Mouse (Mus musculus): ENCODE measurements around the gene Serpinc1. TPM values are rescaled to one million over a fixed set of nuclear protein-coding genes. Genes with fewer than 3 reads are reported as not detected.

The Serpinc1 gene
- polyA plus RNA-seq, 1 experiment from 2014 or later: 1.7 TPM

DNA sequence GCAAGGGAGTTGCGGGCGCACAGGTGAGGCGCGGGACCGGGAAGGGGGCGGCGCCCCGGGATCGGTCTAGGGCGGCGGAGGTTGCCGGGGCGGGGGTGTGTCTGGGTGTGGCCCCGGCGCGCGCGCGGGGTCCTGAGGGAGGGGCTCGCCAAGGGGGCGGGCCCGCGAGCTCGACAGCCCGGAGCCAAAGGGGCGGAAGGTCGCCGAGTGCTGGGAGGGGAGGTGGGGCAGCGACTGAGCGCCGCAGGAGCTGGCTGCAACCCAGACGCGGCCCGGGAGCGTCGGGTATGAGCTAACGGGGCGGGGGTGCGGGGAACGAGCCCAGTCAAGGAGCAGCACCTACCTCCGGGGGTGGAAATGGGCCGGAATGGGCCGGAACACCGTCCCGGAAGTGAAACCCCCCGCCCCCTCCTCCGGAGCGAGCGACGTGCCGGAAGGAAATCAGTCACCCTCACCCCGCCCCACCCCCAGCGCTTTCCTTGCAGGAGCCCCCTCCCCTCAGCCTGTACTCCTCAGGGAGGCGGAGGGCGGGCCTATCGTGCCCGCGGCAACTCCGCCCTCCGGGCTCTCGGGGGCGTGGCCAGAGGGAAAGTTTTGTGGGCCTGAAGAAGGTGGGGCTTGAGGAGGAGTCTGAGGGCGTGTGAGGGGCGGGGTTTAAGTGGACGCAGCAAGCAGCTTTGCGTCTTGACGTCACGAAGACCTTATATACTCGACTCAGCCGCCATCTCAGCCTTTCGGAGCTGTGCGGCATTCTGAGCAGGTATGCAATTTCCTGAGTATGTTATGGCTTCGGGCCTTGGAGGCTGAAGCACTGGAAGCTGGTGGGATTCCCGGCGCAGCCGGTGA is 56.3 kb downstream of the Serpinc1 start, which contains the start of gene Zbtb37:
Gene Zbtb37, minus strand, starts transcription at position 415 of the 846 bp plus-strand sequence.
- WGBS: under 1% methylated on average over 57 of the region's 76 CpGs
- peaks cover 6% of the 10 kb centered on the region; the same call in 1 of the 2 replicates for H3K36me3 ChIP-seq (ENCODE audit: insufficient read depth, low read length)
- DNase-seq (ENCODE audit: low spot score): peak; percentile 100

DNA sequence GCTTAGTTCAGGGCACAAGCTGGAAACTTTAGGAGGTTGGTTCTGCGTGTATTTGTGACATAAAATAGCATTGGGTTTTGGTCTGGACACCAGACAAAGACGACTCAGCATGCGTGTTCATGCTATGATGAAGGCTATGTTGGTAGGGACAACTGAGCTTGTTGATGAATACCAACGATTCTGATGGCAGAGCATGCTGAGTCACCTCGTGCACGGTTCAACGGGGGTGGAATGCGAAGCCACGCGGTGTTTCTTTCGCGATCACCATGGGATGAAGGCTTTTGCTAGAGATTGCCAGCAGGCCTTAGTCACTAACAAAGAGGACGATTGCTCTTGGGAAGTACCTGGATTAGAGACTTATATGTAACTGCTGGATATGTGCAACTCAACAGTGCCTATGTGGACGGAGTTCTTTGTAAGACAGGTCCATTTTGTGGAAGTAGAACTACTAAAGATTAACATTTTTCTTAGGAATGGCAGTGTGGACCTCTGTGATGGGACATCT is 56.9 kb downstream of the Serpinc1 start:
- peak; percentile 69 for DNase-seq (ENCODE audit: low spot score)
- Histone ChIP-seq H3K36me3 (ENCODE audit: insufficient read depth, low read length) (peaks cover 6% of the 10 kb centered on the region; the same call in 1 of the 2 replicates), H3K4me2 (replicated peaks; ENCODE audit: low read depth, low read length) (peak overlapping the region; percentile 78), H3K9ac (replicated peaks; ENCODE audit: low read depth) (peak overlapping the region; percentile 78), H3K27ac (ENCODE audit: low read length) (peak overlapping the region; percentile 90), H3K27me3 (replicated peaks; ENCODE audit: insufficient read depth, low read length) (no peaks in the 10 kb centered on the region), H3K4me3 (ENCODE audit: low read depth, low read length) (peak overlapping the region; percentile 74), H3K9me3 (ENCODE audit: low read length) (no peaks in the 10 kb centered on the region), H3K4me1 (ENCODE audit: insufficient read depth, low read depth, low read length) (peaks cover 12% of the 10 kb centered on the region; the same call in 1 of the 2 replicates)
- no peak for TF ChIP-seq CTCF (IDR thresholded peaks at IDR 0.05)
- TF ChIP-seq EP300 (IDR thresholded peaks at IDR 0.05): no peak
- WGBS: 0% methylated on average over 14 of the region's 14 CpGs
- peak; percentile 31 for ATAC-seq

More for the DNA sequence above, 56.3 kb downstream of the Serpinc1 start, which contains the start of gene Zbtb37:
- H3K9me3 ChIP-seq (ENCODE audit: low read length): no peaks in the 10 kb centered on the region
- peak within 1 kb of the TSS; percentile 78 for H3K9ac ChIP-seq (replicated peaks; ENCODE audit: low read depth)
- TF ChIP-seq CTCF (IDR thresholded peaks at IDR 0.05): no peak
- TF ChIP-seq EP300 (IDR thresholded peaks at IDR 0.05): no peak
- H3K4me1 ChIP-seq (ENCODE audit: insufficient read depth, low read depth, low read length): peaks cover 12% of the 10 kb centered on the region; the same call in 1 of the 2 replicates
- peak within 1 kb of the TSS; percentile 90 for H3K27ac ChIP-seq (ENCODE audit: low read length)
- H3K4me3 ChIP-seq (ENCODE audit: low read depth, low read length): peak within 1 kb of the TSS; percentile 74
- peak within 1 kb of the TSS; percentile 78 for H3K4me2 ChIP-seq (replicated peaks; ENCODE audit: low read depth, low read length)
- ATAC-seq: peak; percentile 94
- H3K27me3 ChIP-seq (replicated peaks; ENCODE audit: insufficient read depth, low read length): no peaks in the 10 kb centered on the region

- H3K4me3 ChIP-seq (ENCODE audit: low read depth, low read length): peak overlapping the region; percentile 74
- peaks cover 6% of the 10 kb centered on the region; the same call in 1 of the 2 replicates for H3K36me3 ChIP-seq (ENCODE audit: insufficient read depth, low read length)
- H3K4me1 ChIP-seq (ENCODE audit: insufficient read depth, low read depth, low read length): peaks cover 12% of the 10 kb centered on the region; the same call in 1 of the 2 replicates
- peak overlapping the region; percentile 78 for H3K4me2 ChIP-seq (replicated peaks; ENCODE audit: low read depth, low read length)
- no peak for ATAC-seq
- H3K27me3 ChIP-seq (replicated peaks; ENCODE audit: insufficient read depth, low read length): no peaks in the 10 kb centered on the region
- no peak for TF ChIP-seq EP300 (IDR thresholded peaks at IDR 0.05)
- TF ChIP-seq CTCF (IDR thresholded peaks at IDR 0.05): no peak
- 1% methylated on average over 6 of the region's 6 CpGs for WGBS
- H3K27ac ChIP-seq (ENCODE audit: low read length): peak overlapping the region; percentile 90
- peak overlapping the region; percentile 78 for H3K9ac ChIP-seq (replicated peaks; ENCODE audit: low read depth)
- peak; percentile 28 for DNase-seq (ENCODE audit: low spot score)
- H3K9me3 ChIP-seq (ENCODE audit: low read length): no peaks in the 10 kb centered on the region
These were observed 57.5 kb downstream of the Serpinc1 start for GRCm38 (mm10) chr1:161035786-161036404.

DNA sequence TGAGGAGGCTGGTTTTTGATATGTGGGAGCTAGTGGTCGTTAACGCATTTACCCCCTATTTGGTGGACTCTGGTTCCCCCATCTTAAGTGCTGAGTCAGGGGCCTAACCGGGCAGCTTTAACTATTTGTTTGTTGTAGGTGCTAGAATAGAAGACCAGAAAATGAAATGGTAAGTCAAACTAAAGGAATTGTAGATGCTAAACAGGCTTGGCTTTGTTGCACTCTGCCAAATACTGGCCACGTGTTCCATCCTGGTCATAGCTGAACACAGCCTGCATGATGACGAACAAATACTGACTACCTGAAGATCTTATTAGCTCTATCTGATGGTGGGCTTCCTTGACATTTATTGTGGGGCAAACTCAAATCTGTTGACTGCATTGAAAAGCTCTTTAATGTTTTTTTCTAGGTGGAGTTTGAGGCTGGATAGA is 58.0 kb downstream of the Serpinc1 start:
- DNase-seq (ENCODE audit: low spot score) (peak; percentile 11), ATAC-seq (no peak)
- TF ChIP-seq CTCF (IDR thresholded peaks at IDR 0.05): no peak
- no peak for TF ChIP-seq EP300 (IDR thresholded peaks at IDR 0.05)
- Histone ChIP-seq H3K27ac (ENCODE audit: low read length) (no peak overlapping the region), H3K36me3 (ENCODE audit: insufficient read depth, low read length) (peaks cover 6% of the 10 kb centered on the region; the same call in 1 of the 2 replicates), H3K27me3 (replicated peaks; ENCODE audit: insufficient read depth, low read length) (no peaks in the 10 kb centered on the region), H3K9me3 (ENCODE audit: low read length) (no peaks in the 10 kb centered on the region), H3K4me2 (replicated peaks; ENCODE audit: low read depth, low read length) (peak overlapping the region; percentile 78), H3K4me1 (ENCODE audit: insufficient read depth, low read depth, low read length) (peaks cover 12% of the 10 kb centered on the region; the same call in 1 of the 2 replicates), H3K9ac (replicated peaks; ENCODE audit: low read depth) (peak overlapping the region; percentile 78), H3K4me3 (ENCODE audit: low read depth, low read length) (peak overlapping the region; percentile 74)
- 4% methylated on average over 5 of the region's 5 CpGs for WGBS

GRCm38 (mm10) chr1:161037026-161037425 is 58.6 kb downstream of the Serpinc1 start:
- Histone ChIP-seq H3K9ac (replicated peaks; ENCODE audit: low read depth) (no peak overlapping the region), H3K4me2 (replicated peaks; ENCODE audit: low read depth, low read length) (peak overlapping the region; percentile 78; the same call in 1 of the 2 replicates), H3K27me3 (replicated peaks; ENCODE audit: insufficient read depth, low read length) (no peaks in the 10 kb centered on the region), H3K36me3 (ENCODE audit: insufficient read depth, low read length) (peaks cover 6% of the 10 kb centered on the region; the same call in 1 of the 2 replicates), H3K27ac (ENCODE audit: low read length) (no peak overlapping the region), H3K4me1 (ENCODE audit: insufficient read depth, low read depth, low read length) (peaks cover 12% of the 10 kb centered on the region; the same call in 1 of the 2 replicates), H3K9me3 (ENCODE audit: low read length) (no peaks in the 10 kb centered on the region), H3K4me3 (ENCODE audit: low read depth, low read length) (no peak overlapping the region)
- TF ChIP-seq EP300 (IDR thresholded peaks at IDR 0.05) (no peak), CTCF (IDR thresholded peaks at IDR 0.05) (no peak)
- 0% methylated on average over 1 of the region's 1 CpGs for WGBS
- DNase-seq (ENCODE audit: low spot score) (no peak), ATAC-seq (no peak)

Measured in lung, postnatal 0 days (tissue).